Mouse (Mus musculus): ENCODE measurements around the gene Dpagt1. TPM values are rescaled to one million over a fixed set of nuclear protein-coding genes. Genes with fewer than 3 reads are reported as not detected.
"Not testable (repeated sequence)": the region's sequence is repeated elsewhere in the genome, so short reads cannot be mapped to it uniquely, and the experiment has no call there.

Dpagt1 gene
- 10 to 100 TPM; 15.5 to 17.9 TPM for total RNA-seq (2021)

DNA sequence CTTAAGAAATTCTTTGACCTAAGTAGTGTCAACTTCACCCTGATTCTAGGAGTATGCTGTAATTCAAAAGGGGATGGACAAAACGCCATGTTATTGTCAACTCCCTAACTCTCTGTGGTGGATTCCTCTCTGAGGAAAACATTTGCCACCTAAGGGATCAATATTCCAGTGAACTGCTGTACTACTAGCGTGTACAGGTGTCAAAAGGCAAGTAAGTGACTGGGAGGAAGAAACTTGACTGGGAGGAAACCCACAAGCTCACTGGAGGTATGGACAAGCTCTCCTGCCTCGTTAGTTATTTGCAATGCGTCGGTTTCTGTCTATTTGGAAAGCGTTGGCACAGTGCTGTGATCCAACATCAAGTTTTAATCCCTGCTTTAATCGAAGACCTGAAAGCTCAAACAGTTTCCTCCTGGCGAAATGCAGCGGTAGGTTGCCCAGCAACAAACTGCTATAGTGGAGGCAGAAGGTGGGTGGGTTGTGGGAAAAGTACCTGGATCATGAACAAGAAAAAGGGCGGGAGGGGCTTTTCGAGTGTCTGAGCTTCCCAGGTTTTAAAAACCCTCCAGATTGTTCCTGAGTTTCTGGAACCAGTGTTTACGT, at the start of gene Dpagt1:
Dpagt1 (plus strand) TSS at position 252 of the 603 bp plus-strand sequence.
- no peak for DNase-seq (ENCODE audit: extremely low spot score in 1 of 2, low spot score in 2 of 2)

DNA sequence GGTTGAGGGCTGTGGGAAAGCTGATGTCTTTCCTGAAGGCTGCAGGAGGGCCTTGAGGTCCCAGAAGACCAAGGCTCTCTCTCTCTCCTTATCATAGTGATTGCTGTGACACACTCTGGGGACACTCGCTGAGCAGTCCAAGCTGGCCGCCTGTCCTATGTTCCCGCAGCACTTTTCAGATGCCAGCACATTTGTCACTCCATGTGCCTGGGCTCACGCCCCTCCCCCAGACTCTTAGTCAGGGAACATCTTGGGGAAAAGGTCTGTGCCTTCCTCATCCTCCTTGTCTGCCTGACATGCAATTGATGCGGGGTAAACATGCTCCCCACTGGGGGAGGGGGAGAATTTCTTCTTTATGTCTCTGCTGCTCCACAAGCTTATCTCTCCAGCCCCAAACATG, 42.6 kb upstream of the Dpagt1 start:
- intact Hi-C loops (cut with DNase I): no loop called here
- no peak for DNase-seq (ENCODE audit: extremely low spot score in 1 of 2, low spot score in 2 of 2)

More for the DNA sequence above, at the start of gene Dpagt1:
- intact Hi-C loops (cut with DNase I): no loop called here

DNA sequence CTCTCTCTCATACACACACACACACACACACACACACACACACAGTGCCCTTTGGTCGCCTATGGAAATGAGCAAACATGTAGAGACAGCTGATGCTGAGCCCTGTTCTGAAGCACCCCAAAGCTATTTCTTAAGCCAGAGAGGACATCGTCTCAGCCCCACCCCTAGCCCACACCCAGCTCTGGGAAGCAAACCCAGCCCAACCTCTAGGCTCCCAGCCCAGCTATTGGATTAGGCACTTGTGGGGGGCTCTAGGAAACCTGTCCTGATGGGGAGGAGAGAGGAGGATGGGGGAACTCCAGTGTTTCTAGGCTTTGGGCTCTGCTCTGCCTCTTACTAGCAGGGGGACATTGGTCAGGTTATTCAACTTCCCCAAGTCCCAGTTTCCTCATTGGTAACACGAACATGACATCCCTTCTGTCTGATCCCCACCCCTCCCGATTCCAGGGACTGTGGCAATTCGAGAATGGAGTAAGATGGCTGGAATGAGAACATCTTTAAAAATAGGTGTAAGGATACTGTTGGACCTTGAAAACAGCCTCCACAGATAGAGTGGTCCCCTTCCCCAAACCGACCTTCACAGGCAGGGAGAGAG, 39.5 kb upstream of the Dpagt1 start:
- intact Hi-C loops (cut with DNase I): no loop called here
- DNase-seq (ENCODE audit: extremely low spot score in 1 of 2, low spot score in 2 of 2): no peak

- intact Hi-C loops (cut with DNase I): no loop called here
- no peak for DNase-seq (ENCODE audit: extremely low spot score in 1 of 2, low spot score in 2 of 2)
These were observed 38.8 kb upstream of the Dpagt1 start for GRCm38 (mm10) chr9:44287003-44287400.

DNA sequence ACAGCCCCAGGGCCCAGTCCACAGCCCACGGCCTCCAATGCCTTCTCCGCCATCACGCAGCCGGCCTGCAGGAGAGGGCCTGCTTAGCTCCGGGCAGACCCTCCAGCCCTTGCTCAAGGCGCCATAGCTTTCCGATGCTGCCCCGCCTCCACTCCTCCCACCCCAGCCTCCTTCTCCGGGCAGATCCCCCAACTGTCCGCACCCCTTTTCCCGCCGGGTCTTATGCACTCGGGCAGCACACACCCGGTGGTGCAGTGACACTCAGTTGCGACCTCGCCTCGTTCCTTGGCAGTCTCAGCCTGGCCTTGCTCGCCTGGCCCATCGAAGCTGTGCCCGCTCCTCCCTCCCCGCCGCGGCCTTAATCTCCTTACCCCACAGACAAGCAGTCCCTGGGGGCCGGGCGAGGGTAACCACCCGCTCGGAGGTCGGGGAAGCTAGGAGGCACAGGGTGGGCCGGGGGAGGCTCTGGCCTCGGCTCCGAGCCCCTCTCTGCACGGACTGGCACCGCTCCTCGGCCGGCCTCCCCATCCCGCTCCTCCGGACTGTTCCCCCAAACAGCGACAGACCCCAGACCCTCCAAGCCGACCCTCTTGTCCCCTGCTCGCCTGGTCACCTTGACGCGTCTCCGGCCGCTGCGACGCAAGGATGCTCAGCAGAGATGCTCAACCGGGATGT, 38.3 kb upstream of the Dpagt1 start:
- peak in 1 of 2 experiments; percentile 60 for DNase-seq (ENCODE audit: extremely low spot score in 1 of 2, low spot score in 2 of 2)
- intact Hi-C loops (cut with DNase I): no loop called here

DNA sequence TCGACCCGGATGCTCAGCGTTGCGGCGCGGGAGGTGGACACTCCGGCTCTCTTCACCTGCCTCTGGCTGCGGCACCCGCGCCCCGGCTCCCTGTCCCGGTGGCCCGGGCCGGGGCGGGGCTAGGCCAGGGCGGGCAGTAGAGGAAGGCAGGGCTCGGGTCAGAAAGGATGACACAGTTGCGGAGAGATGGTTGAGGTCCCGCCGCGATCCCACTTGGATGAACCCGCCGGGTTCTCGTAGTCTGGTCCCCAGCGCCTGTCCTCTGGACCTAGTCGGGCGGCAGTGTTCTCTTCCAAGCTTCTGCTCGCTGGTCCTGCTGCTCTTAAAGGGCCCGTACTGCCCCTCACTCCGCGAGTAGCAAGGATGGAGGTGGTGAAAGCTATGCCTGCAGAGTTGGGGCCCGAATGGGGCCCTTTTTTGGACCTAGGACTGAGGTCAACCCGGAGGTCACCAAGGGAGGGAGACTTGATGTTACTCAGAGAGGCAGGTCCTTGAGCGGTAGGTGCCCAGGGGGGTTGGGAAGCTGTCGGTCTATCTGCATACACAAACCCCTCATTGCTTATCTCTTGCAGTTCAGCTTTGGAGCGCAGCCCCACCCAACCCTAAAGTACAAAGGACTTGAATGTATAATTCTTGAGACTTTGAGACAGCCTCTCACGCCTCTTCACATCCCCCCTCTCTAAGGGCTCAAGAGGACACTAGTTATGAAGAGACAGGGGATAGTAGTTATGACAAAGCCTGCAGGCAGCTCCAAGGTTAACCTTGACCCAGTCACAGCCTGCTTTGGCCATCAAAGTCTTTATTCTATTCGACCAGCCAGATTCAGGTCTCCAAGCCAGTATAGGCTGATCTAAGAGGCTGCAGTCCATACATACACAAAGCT, 37.5 kb upstream of the Dpagt1 start, which contains the start of gene Abcg4:
Abcg4 (minus strand) TSS at position 540 of the 883 bp plus-strand sequence.
- peak in 1 of 2 experiments; percentile 58 for DNase-seq (ENCODE audit: extremely low spot score in 1 of 2, low spot score in 2 of 2)
- intact Hi-C loops (cut with DNase I): no loop called here

DNA sequence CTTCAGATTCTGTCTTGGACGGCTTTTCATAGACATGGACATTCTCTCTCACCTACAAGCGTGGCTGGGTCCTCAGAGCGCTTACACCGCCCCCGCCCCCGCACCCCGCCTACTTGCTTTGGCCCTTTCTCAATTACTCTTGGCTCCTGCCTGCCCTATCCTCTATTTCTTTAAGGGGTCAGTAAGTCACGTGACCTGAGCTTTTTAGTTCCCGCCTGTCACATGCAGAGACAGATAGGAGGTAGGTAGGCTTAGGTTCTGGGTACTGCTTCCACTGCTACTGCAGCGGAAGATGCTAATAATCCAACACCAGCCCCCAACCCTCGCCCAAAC, 36.9 kb upstream of the Dpagt1 start:
- intact Hi-C loops (cut with DNase I): no loop called here
- no peak for DNase-seq (ENCODE audit: extremely low spot score in 1 of 2, low spot score in 2 of 2)

- DNase-seq (ENCODE audit: extremely low spot score in 1 of 2, low spot score in 2 of 2): no peak
- intact Hi-C loops (cut with DNase I): no loop called here
These were observed 33.3 kb upstream of the Dpagt1 start for GRCm38 (mm10) chr9:44292490-44292889.

- DNase-seq (ENCODE audit: extremely low spot score in 1 of 2, low spot score in 2 of 2); intact Hi-C loops (cut with DNase I): not testable (repeated sequence)
These were observed 25.8 kb upstream of the Dpagt1 start for GRCm38 (mm10) chr9:44300001-44300400.

DNA sequence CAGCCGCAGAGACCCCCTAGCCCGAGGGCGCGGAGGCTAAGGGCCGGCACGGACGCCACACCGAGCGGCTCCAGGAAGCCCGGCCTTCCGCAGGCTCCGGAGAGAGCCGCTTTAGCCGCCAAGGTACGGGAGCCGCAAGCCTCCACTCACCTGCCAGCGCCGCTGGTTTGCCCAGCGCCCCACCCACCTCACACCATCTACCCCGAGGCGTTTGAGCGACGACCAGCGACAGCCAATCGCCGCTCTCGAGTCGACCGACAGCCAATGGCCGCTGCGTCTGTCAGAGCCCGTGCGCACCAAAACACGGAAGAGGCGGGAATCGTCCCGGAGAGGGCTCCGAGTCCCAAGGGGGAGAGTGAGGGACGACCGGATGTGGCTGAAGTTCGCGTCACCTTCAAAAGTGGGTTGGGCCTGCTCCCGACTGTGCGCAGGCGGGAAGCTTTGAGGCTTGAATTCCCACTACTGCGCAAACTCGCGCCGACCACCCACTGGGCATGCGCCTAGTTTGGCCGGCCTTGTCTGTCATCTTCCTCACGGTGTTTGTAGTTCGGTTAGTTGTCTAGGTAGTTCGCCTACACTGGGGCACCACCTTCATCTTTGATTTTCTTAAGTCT, 20.2 kb upstream of the Dpagt1 start, which contains the start of gene Hinfp:
Hinfp (minus strand) TSS at position 206 of the 614 bp plus-strand sequence.
- intact Hi-C loops (cut with DNase I): no loop called here
- DNase-seq (ENCODE audit: extremely low spot score in 1 of 2, low spot score in 2 of 2): peak; percentile 99

DNA sequence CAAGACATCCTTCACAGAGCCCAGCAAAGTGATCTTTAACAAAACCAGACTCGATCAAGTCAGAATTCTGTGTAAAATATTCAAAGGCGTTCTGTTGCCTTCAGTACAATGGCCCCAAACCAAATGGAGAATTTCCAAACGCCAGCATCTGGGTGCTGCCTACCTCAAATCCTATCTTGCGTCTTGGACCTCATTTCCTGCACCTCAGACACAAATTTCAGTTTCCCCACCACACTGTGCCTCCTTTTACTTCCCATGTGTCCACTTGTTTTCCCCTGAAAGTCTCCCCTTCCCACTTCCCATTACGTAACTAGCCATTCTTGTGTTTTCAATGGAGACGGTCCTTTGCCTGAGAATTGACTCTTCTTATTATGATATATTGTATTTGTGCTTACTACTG, 19.3 kb upstream of the Dpagt1 start:
- intact Hi-C loops (cut with DNase I): no loop called here
- DNase-seq (ENCODE audit: extremely low spot score in 1 of 2, low spot score in 2 of 2): no peak

GRCm38 (mm10) chr9:44307248-44307647, 18.6 kb upstream of the Dpagt1 start:
- DNase-seq (ENCODE audit: extremely low spot score in 1 of 2, low spot score in 2 of 2): no peak
- intact Hi-C loops (cut with DNase I): no loop called here

DNA sequence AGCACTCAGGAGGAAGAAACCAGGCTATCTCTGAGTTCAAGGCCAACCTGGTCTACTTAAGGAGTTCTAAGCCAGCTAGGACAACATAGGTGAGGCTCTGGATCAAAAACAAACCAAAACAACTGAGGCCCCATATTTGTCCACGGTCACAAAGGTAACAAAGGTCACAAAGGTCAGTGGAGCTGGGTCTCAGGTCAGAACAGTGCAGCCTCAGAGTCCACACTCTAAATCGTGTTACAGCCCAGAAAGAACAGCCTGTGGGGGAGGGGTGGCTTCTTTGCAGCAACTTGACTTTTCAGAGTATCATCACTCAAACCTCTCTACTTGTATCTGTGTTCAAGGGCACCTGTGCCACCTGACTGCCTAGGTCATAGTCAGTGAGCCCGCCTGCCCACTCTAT, 16.1 kb upstream of the Dpagt1 start:
- intact Hi-C loops (cut with DNase I): no loop called here
- no peak for DNase-seq (ENCODE audit: extremely low spot score in 1 of 2, low spot score in 2 of 2)

GRCm38 (mm10) chr9:44310750-44311135, 15.1 kb upstream of the Dpagt1 start:
- intact Hi-C loops (cut with DNase I): no loop called here
- no peak for DNase-seq (ENCODE audit: extremely low spot score in 1 of 2, low spot score in 2 of 2)

DNA sequence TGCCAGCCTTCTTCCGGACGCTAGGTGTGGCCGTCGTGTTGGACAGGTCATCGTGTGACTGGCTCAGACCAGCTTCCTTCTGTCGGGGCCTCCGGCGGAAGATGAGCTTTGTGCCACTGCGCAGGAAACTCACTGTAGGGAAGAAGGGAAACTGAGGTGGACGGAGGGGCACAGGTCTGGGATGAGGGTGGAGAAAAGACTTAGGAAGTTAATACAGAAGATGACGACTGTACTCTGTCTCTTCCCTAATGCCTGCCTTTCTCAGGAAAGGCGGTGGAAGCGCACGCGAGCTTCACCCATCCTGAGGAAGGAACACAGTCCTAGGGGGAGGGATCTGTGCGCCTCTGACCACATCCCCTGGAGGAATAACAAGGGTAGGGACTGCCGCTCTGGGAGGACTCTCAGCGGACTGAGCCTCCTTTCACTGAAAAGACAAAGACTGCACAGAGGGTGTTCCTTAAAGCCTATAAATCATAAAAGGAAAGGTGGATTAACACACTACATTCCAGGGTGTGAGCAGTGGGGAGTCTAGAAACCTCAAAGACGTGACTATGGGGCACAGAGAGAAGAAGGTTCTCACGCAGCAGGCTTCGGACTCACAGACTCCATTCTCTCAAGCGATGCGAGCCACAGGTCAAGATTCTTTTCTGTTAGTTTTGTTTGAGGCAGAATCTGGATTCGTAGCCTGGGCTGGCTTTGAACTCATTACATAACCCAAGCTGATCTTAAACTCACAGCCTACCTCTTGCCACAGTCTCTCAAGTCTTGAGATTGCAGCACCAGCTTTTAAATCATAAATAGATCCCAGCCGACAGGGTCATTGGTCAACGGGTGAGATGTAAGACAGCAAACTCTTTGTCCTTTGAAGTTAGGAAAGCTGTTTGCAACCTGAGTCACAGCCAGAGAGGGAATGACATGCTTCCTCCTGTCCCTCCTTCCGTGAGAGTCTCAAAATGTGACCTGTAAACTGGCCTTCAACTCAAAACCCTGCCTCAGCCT, 14.4 kb upstream of the Dpagt1 start:
- DNase-seq (ENCODE audit: extremely low spot score in 1 of 2, low spot score in 2 of 2): peak in 1 of 2 experiments; percentile 72
- intact Hi-C loops (cut with DNase I): no loop called here

DNA sequence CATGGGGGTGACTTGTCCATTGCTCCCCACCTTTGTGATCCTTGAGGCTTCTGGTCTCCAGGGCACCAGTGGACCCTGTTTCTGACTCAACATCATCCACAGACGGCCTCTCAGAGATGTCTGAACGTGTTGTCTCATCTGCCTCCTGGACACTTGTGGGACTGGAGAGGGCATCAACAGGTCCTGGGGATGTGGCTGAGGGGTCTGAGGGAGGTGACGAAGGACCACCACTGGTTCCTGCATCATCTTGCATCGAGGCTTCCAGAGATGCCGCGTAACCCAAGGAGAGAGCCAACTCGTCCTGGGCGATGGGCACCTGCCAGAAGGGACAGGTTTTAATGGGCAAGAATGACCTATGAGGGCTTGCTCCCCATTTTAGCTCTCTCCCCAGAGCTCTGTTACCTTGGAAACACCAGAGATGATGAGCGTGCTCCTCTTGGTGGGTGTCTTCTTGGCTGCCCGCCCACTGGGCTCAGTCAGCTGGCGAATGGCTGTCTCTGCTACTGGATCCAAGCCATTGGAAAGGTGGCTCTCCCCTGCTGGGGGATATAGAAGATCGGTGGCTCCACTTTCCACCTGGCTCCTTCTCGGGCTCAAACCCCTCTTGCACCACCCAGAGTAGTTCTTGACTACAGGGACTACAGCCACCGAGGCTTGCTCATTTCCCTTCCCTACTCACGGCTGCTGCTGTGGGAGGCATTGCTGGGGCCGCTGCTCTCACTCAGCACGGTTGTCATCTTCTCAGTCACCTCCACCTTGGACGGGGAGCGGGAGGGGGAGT, 12.2 kb upstream of the Dpagt1 start:
- peak; percentile 68 to 84 for DNase-seq (ENCODE audit: extremely low spot score in 1 of 2, low spot score in 2 of 2)
- intact Hi-C loops (cut with DNase I): no loop called here

GRCm38 (mm10) chr9:44314257-44314547, 11.6 kb upstream of the Dpagt1 start:
- intact Hi-C loops (cut with DNase I): no loop called here
- DNase-seq (ENCODE audit: extremely low spot score in 1 of 2, low spot score in 2 of 2): no peak
